Mouse (Mus musculus): ENCODE results near the gene Tmem174. TPM values are rescaled to one million over a fixed set of nuclear protein-coding genes. Genes with fewer than 3 reads are reported as not detected.

Gene Tmem174
- polyA plus RNA-seq, 1 experiment from 2014 or later: 0.16 TPM

GRCm38 (mm10) chr13:98647775-98648568 is 10.8 kb upstream of the Tmem174 start:
- Histone ChIP-seq H3K4me1 (ENCODE audit: control insufficient read depth, insufficient read depth, low read length) (no peaks in the 10 kb centered on the region), H3K4me2 (no peak overlapping the region), H3K9me3 (replicated peaks; ENCODE audit: control insufficient read depth, low read length) (no peaks in the 10 kb centered on the region), H3K4me3 (ENCODE audit: low read depth, low read length) (no peak overlapping the region), H3K27me3 (ENCODE audit: control insufficient read depth, insufficient read depth, low read length) (no peaks in the 10 kb centered on the region), H3K9ac (ENCODE audit: low read depth, low read length) (no peak overlapping the region), H3K36me3 (ENCODE audit: control insufficient read depth, insufficient read depth, low read length) (no peaks in the 10 kb centered on the region), H3K27ac (ENCODE audit: low read depth, low read length) (no peak overlapping the region)
- WGBS (ENCODE audit: insufficient replicate concordance): 80% methylated on average over 22 of the region's 22 CpGs
- no peak for ATAC-seq (replicated peaks; ENCODE audit: insufficient number of reproducible peaks, low FRiP score, low TSS enrichment)

GRCm38 (mm10) chr13:98638507-98639166 is 1.4 kb upstream of the Tmem174 start:
- H3K4me2 ChIP-seq: no peak overlapping the region
- H3K9me3 ChIP-seq (replicated peaks; ENCODE audit: control insufficient read depth, low read length): no peaks in the 10 kb centered on the region
- H3K36me3 ChIP-seq (ENCODE audit: control insufficient read depth, insufficient read depth, low read length): no peaks in the 10 kb centered on the region
- H3K4me1 ChIP-seq (ENCODE audit: control insufficient read depth, insufficient read depth, low read length): peaks cover 13% of the 10 kb centered on the region
- no peak overlapping the region for H3K9ac ChIP-seq (ENCODE audit: low read depth, low read length)
- 79% methylated on average over 5 of the region's 5 CpGs for WGBS (ENCODE audit: insufficient replicate concordance)
- no peak overlapping the region for H3K4me3 ChIP-seq (ENCODE audit: low read depth, low read length)
- H3K27me3 ChIP-seq (ENCODE audit: control insufficient read depth, insufficient read depth, low read length): peaks cover 3% of the 10 kb centered on the region; the same call in 1 of the 2 replicates
- no peak overlapping the region for H3K27ac ChIP-seq (ENCODE audit: low read depth, low read length)
- ATAC-seq (replicated peaks; ENCODE audit: insufficient number of reproducible peaks, low FRiP score, low TSS enrichment): no peak

- no peak for ATAC-seq (replicated peaks; ENCODE audit: insufficient number of reproducible peaks, low FRiP score, low TSS enrichment)
- H3K9me3 ChIP-seq (replicated peaks; ENCODE audit: control insufficient read depth, low read length): no peaks in the 10 kb centered on the region
- H3K4me3 ChIP-seq (ENCODE audit: low read depth, low read length): peak overlapping the region; percentile 19
- no peaks in the 10 kb centered on the region for H3K36me3 ChIP-seq (ENCODE audit: control insufficient read depth, insufficient read depth, low read length)
- 53% methylated on average over 18 of the region's 18 CpGs for WGBS (ENCODE audit: insufficient replicate concordance)
- H3K9ac ChIP-seq (ENCODE audit: low read depth, low read length): no peak overlapping the region
- peaks cover 16% of the 10 kb centered on the region for H3K4me1 ChIP-seq (ENCODE audit: control insufficient read depth, insufficient read depth, low read length)
- H3K27ac ChIP-seq (ENCODE audit: low read depth, low read length): no peak overlapping the region
- peak overlapping the region; percentile 59 for H3K4me2 ChIP-seq
- H3K27me3 ChIP-seq (ENCODE audit: control insufficient read depth, insufficient read depth, low read length): peaks cover 3% of the 10 kb centered on the region; the same call in 1 of the 2 replicates
Observed at GRCm38 (mm10) chr13:98636571-98636970, 639 bp downstream of the Tmem174 start.

- Histone ChIP-seq H3K27ac (ENCODE audit: low read depth, low read length) (no peak overlapping the region), H3K27me3 (ENCODE audit: control insufficient read depth, insufficient read depth, low read length) (peaks cover 3% of the 10 kb centered on the region; the same call in 1 of the 2 replicates), H3K9ac (ENCODE audit: low read depth, low read length) (no peak overlapping the region), H3K4me3 (ENCODE audit: low read depth, low read length) (no peak overlapping the region), H3K4me1 (ENCODE audit: control insufficient read depth, insufficient read depth, low read length) (peaks cover 21% of the 10 kb centered on the region), H3K4me2 (no peak overlapping the region), H3K36me3 (ENCODE audit: control insufficient read depth, insufficient read depth, low read length) (no peaks in the 10 kb centered on the region), H3K9me3 (replicated peaks; ENCODE audit: control insufficient read depth, low read length) (no peaks in the 10 kb centered on the region)
- no peak for ATAC-seq (replicated peaks; ENCODE audit: insufficient number of reproducible peaks, low FRiP score, low TSS enrichment)
- WGBS (ENCODE audit: insufficient replicate concordance): 34% methylated on average over 6 of the region's 6 CpGs
Observed at GRCm38 (mm10) chr13:98633641-98634484, 3.3 kb downstream of the Tmem174 start.

GRCm38 (mm10) chr13:98632306-98632942 is 4.8 kb downstream of the Tmem174 start:
- H3K27me3 ChIP-seq (ENCODE audit: control insufficient read depth, insufficient read depth, low read length): peaks cover 3% of the 10 kb centered on the region; the same call in 1 of the 2 replicates
- WGBS (ENCODE audit: insufficient replicate concordance): 63% methylated on average over 9 of the region's 9 CpGs
- peaks cover 21% of the 10 kb centered on the region for H3K4me1 ChIP-seq (ENCODE audit: control insufficient read depth, insufficient read depth, low read length)
- H3K4me2 ChIP-seq: no peak overlapping the region
- no peak overlapping the region for H3K4me3 ChIP-seq (ENCODE audit: low read depth, low read length)
- no peak for ATAC-seq (replicated peaks; ENCODE audit: insufficient number of reproducible peaks, low FRiP score, low TSS enrichment)
- H3K9ac ChIP-seq (ENCODE audit: low read depth, low read length): no peak overlapping the region
- H3K36me3 ChIP-seq (ENCODE audit: control insufficient read depth, insufficient read depth, low read length): no peaks in the 10 kb centered on the region
- no peaks in the 10 kb centered on the region for H3K9me3 ChIP-seq (replicated peaks; ENCODE audit: control insufficient read depth, low read length)
- H3K27ac ChIP-seq (ENCODE audit: low read depth, low read length): no peak overlapping the region

- H3K27me3 ChIP-seq (ENCODE audit: control insufficient read depth, insufficient read depth, low read length): peaks cover 3% of the 10 kb centered on the region; the same call in 1 of the 2 replicates
- H3K9ac ChIP-seq (ENCODE audit: low read depth, low read length): no peak overlapping the region
- H3K4me1 ChIP-seq (ENCODE audit: control insufficient read depth, insufficient read depth, low read length): peaks cover 18% of the 10 kb centered on the region
- ATAC-seq (replicated peaks; ENCODE audit: insufficient number of reproducible peaks, low FRiP score, low TSS enrichment): no peak
- H3K4me2 ChIP-seq: no peak overlapping the region
- H3K4me3 ChIP-seq (ENCODE audit: low read depth, low read length): no peak overlapping the region
- H3K36me3 ChIP-seq (ENCODE audit: control insufficient read depth, insufficient read depth, low read length): no peaks in the 10 kb centered on the region
- no peaks in the 10 kb centered on the region for H3K9me3 ChIP-seq (replicated peaks; ENCODE audit: control insufficient read depth, low read length)
- H3K27ac ChIP-seq (ENCODE audit: low read depth, low read length): no peak overlapping the region
- WGBS (ENCODE audit: insufficient replicate concordance): 41% methylated on average over 20 of the region's 20 CpGs
Observed at GRCm38 (mm10) chr13:98631105-98631838, 5.9 kb downstream of the Tmem174 start.

GRCm38 (mm10) chr13:98626736-98627135 is 10.5 kb downstream of the Tmem174 start:
- Histone ChIP-seq H3K4me3 (ENCODE audit: low read depth, low read length) (no peak overlapping the region), H3K27me3 (ENCODE audit: control insufficient read depth, insufficient read depth, low read length) (no peaks in the 10 kb centered on the region), H3K36me3 (ENCODE audit: control insufficient read depth, insufficient read depth, low read length) (no peaks in the 10 kb centered on the region), H3K9ac (ENCODE audit: low read depth, low read length) (no peak overlapping the region), H3K27ac (ENCODE audit: low read depth, low read length) (no peak overlapping the region), H3K9me3 (replicated peaks; ENCODE audit: control insufficient read depth, low read length) (no peaks in the 10 kb centered on the region), H3K4me1 (ENCODE audit: control insufficient read depth, insufficient read depth, low read length) (0 out of 2 replicates have a peak, but pooled peaks cover 5% of the 10 kb centered on the region), H3K4me2 (no peak overlapping the region)
- 75% methylated on average over 20 of the region's 20 CpGs for WGBS (ENCODE audit: insufficient replicate concordance)
- ATAC-seq (replicated peaks; ENCODE audit: insufficient number of reproducible peaks, low FRiP score, low TSS enrichment): no peak

Data from heart, embryonic 11.5 days (tissue).